Mouse (Mus musculus) thymus, postnatal 4 days (tissue): ENCODE results near the gene Hspbap1.

Source experiments
- DNase-seq: peaks from one replicate; pipeline ENCODE4 v3.0.0; 2021

Gene Hspbap1

DNA sequence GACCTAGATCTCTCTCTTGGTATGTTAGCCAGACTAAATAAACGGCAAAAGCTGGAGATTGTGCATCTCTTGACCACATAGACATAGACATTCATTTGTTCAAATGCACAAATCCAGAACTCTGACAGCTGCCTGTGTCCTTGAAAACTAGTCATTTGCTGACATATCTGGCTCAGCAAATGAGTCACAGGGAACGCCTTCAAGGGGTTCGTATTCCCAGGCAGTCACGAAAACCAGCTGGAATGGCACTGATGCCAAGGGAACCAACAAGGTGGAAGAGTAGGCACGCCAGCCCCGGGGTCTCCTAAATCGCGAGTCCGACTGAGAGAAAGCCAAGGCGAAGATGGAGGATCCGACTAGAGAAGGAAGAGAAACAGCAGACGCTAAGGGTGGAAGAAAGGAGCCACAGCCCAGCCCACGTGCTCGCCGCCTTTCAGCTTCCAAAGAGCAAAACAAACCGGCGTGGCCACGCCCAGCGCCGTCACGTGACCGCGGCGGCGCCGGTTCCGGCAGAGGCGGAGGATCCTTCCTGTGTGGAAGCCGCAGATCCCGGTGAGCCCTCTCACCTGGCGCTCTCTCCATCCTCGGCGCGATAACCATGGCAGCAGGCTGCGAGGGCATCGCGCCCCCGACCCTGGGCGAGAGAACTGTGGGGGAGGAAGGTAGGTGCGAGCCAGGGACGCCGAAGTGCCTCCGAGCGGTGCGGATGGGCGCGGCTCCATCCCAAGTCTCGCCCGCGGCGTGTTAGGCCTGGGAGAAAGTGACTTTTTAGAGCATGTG lies at the start of gene Hspbap1:
Gene Hspbap1, plus strand, starts transcription at position 498 of the 780 bp plus-strand sequence.
- DNase-seq, result peak; percentile 96

DNA sequence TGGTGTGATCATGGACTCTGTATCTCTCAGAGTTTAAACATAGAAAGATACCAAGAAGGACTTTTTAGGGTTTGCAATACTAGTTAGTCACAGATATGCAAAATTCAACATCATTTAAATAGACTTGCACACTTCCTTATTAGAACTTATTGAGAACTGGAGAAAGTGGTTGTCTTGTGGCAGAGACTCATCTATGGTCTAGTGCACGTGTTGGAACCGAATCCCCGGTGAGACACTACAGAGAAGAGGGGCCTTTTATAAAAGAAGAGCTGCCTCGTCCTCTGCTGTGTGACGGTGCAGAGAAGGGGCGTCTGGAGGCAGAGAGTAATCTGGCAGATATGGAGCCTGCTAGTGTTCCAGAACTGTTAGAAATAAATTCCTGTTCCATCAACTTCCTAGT lies 45.6 kb upstream of the Hspbap1 start:
- no peak for DNase-seq

DNA sequence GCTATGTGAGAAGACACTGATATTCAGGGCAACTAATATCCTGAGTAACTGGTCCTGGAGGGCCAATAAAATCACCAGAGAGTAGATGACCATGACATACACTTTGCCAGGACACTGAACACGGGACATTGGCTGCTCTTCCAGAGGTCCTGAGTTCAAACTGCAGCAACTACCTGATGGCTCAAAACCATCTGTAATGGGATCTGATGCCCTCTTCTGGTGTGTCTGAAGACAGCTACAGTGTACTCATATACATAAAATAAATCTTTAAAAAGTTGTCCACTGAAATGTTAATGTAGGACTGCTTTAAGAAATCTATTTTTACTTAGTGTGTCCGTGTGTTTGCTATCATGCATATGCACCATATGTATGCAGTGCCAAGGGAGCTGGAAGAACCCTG lies 43.6 kb upstream of the Hspbap1 start:
- no peak for DNase-seq

- no peak for DNase-seq
Measured at GRCm38 (mm10) chr16:35729151-35729738, 40.9 kb upstream of the Hspbap1 start.

DNA sequence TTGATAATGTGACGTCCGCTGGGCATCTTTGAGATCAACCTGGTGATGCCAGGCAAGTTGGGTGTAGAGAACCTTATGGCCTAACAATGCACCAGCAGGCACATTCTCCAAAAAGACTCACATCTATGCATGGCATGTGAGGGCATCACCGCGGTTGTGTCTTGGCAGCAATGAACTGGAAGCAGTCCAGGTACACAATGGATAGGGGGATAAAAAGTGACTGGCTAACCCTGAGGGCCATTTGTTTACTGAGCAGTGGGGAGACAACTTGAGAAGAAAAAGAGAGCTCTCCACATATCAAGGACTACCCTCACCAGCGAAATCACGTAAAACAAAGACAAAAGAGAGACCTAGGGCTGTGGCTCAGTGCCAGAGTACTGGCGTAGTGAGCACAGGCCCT lies 38.1 kb upstream of the Hspbap1 start:
- DNase-seq, result no peak

DNA sequence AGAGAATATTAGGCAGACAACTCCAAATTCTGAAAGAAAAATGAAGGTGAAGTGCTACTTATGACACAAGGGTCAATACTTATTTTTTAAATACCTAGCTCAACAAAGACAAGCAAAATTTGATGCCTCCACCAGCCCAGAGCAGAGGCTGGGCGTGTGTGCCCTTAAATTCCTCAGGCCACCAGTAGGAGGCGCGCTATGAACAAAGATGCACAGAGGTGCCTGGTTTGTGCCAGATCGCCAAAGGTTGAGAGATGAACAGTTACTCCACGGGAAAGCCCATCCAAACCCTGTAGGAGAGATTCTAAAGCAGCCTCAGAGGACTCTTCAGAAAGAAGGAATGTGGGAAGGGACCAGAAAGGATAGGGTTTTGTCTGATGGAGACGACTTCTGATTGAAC lies 36.1 kb upstream of the Hspbap1 start:
- peak; percentile 91 for DNase-seq

DNA sequence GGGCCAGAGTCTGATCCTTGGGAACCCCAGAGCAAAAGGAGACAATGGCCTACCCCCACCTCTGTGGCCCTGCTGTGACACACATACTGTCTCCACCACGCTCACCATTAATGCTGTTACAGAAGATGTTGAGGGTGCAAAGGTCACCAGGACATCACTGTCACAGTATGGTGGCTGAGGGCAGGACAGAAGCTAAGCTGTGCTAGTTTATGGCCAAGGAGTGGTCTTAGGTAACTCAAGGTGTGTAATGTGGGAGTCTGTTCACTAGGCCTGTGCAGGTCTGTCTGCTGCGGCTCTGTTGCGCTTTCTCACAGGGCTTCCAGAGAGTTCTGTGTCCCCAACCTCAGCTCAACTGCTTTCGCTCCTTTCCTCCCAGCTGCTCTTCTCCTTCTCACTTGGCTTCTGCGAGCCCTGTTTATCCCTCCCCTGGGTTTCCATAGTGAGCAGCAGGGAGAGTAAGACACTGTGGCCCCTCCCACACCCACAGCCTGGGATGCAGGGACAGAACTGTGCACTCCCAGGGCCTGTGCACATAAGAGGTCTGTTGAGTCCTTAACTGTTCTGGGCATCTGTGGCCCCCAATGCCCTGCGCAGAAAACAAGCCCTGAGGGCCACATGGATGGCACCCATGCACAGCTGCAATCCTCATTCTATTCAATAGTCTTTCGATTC lies 31.9 kb upstream of the Hspbap1 start:
- no peak for DNase-seq

- no peak for DNase-seq
Measured at GRCm38 (mm10) chr16:35739548-35739947, 30.6 kb upstream of the Hspbap1 start.

DNA sequence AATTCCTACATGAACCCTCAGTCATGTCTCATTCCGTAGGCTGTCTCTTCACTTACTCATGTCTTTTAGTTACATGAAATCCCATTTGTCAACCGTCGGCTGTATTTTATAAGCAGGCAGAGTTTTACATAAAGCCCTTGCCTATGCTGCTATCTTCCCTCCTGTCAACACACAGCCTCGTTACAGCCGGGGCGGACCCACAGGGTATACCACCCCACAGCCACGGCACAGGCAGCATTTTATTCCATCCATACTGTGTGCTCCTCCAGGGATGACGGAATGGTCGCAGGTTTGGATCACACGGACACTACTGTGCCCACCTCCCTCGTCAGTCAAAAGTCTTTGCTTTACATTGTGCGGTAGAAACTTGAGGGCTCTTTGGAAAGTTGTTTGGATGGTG lies 29.8 kb upstream of the Hspbap1 start:
- no peak for DNase-seq

- DNase-seq, result no peak
Measured at GRCm38 (mm10) chr16:35740943-35741342, 29.2 kb upstream of the Hspbap1 start.

DNA sequence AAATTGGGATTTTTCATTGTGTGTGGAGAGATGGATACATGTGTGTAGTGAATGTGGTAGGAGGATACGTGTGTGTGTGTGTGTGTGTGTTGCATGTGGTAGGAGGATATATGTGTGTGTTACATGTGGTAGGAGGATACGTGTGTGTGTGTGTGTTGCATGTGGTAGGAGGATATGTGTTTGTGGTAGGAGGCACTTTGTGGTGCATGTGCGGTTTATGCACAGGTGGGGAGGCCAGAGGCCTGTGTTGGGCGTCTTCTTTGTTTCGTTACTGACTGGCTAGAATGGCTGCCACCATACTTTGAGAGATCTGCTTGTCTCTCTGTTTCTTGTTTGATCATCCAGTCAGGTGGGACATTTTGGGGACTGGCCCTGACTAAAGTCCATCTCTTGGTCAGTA lies 28.6 kb upstream of the Hspbap1 start:
- DNase-seq, result peak; percentile 46

GRCm38 (mm10) chr16:35742251-35742937 lies 27.8 kb upstream of the Hspbap1 start:
- peak; percentile 35 for DNase-seq

- DNase-seq, result peak; percentile 70
Measured at GRCm38 (mm10) chr16:35747417-35748236, 22.5 kb upstream of the Hspbap1 start.

DNA sequence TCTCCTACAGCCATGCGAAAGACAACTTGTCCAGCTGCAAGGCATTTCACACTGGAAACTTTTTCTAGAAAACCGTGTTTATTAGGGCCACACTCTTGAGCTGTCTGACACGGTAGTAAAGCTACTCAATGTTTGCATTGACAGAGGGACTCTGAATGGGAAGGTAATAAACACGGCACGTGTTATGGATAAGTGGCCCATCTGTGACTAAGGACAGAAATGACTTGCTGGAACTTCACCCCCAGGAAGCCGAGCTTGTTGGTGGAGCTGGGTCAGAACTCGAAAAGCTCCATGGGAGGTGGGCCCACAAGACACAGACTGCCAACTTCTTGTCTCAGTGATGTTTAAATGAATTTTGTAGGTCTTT lies 22.0 kb upstream of the Hspbap1 start:
- no peak for DNase-seq

- DNase-seq, result no peak
Measured at GRCm38 (mm10) chr16:35749385-35749784, 20.8 kb upstream of the Hspbap1 start.

DNA sequence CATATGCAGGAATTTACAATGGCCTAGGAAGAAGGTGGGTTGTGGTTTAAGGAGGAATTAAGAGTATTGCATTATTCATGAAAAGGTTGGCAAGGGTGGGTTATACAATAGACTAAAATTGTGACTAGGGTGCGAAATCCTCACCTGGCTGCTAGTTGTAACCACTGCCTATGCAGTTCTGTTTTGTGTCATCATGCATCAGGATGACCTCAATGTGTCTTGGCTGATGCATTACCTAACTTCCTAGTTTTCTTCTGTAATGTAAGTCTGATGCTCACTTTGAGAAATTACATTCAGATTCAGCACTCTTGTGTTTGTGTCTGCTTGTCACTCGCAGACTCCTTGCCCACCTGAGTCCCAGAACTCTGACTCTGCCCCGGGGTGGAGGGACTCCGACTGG lies 18.3 kb upstream of the Hspbap1 start:
- no peak for DNase-seq

DNA sequence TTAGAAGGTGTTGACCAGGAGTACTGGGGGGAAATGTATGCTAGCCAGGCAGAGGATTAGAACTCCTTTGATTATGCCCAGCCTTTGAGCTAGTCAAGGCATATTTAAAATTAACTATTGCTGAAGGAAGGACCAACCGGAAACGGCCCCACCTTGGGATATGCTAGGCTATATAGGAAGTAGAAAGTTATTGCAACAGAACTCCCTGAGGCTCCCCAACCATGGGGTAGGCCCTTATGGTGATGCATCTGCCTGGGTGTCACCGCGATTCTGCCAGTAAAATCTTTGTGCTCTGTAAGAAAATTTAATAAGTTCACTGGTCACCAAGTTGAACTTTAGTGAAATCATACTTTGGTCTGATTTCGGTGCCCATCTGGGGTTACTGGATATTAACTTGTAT lies 16.2 kb upstream of the Hspbap1 start:
- no peak for DNase-seq

DNA sequence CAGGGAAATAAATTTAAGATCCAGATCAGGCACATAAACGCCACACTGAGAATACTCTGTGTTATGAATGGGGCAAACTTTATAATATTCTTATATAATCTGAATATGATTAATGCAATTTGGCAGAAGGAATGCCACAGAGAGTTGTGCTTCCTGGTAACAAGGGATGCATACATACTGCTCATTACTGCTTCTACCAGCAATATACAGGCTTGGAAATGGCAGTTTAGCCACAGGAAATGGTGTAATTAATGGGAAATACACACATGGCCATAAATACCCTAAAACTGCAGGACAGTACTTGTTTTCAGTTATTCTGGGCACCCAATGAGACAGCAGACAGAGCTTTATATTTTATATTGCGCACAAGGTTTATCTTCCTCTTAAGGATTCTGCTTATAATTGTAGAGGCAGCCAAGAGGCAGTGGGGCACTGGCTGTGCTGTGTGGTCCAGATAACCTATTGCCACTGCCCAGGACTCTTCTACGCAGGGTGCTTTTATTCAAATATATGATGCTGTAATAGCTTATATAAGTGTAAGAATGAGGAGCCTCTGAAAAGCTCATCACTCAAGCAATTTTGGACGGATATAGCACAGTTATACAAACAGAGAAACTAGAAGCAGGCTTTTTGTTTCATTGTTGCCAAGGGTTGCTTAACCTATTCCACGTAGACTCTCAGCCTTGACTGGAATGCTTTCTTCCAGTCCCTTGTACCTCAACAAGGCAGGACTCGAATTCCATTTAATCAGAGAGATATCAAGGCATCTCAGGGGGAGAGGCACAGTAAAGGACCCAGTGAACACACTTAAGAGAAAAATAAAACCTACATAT lies 14.5 kb upstream of the Hspbap1 start:
- DNase-seq, result no peak

DNA sequence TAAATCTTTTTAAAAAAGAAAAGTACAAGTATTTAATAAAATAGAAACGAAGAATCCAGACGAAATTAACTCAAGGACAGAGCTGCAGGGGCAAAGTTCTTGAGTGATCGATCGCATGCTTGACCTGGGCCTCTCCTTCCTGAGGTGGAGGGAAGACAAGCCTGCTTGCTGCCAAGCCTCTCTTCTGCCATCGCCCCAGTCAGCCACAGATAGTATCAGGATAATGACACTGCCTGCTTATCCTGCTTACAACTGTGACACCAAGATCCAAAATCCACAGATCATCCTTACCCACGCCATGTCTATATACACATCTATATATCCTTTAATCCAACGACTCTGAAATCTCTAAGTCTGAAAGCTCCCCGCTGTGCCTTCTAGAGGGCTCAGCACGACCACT lies 13.5 kb upstream of the Hspbap1 start:
- no peak for DNase-seq

- no peak for DNase-seq
Measured at GRCm38 (mm10) chr16:35759401-35759800, 10.8 kb upstream of the Hspbap1 start.

GRCm38 (mm10) chr16:35763590-35764296 lies 6.4 kb upstream of the Hspbap1 start:
- no peak for DNase-seq
